Mouse (Mus musculus) adrenal gland, adult 8-10 months (tissue): ENCODE measurements around the gene Gm20547. TPM values are rescaled to one million over a fixed set of nuclear protein-coding genes. Genes with fewer than 3 reads are reported as not detected.
"Not testable (repeated sequence)": the region's sequence is repeated elsewhere in the genome, so short reads cannot be mapped to it uniquely, and the experiment has no call there.

Experiments
- DNase-seq: peaks from one replicate; pipeline ENCODE4 v3.0.0; 2022
- total RNA-seq, 4 experiments: library from RNA; stranded (reverse); gene quantifications; 2 replicates each; pipeline ENCODE4 v1.2.4; 2022

Gm20547 gene
- under 1 TPM in 1 of 4 experiments, not detected in 3; 0.89 TPM for total RNA-seq

DNA sequence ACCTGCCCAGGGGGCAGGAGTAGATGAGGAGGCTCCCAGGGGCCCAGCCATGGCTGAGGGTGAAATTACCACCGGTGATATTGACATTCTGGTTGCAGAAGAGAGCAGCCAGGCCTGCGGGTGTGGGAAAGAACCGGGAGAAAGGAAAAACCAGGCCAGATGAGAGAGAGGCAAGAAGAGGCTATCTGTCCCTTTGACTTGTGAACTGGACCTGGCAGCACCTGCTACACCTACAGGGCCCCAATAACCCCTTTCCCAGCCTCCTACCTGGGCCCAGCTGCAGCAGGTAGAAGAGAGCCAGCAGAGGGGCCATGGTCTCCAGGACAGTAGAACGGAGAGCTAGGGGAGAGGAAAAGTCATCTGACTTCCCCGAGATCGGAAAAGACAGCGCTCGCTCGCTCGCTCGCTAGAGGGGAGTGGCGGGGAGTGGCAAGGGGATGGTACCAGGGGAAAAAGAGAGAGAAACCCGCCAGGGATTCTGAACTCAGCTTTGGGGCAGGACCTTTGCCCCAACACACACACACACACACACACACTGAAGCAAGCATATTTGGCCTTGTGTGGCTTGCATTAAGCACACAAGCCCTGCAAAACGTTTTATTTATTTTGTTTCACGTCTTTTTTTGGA, at the start of gene Gm20547:
Gene Gm20547 (minus strand): TSS at position 360 of the 628 bp plus-strand sequence.
- DNase-seq: no peak

DNA sequence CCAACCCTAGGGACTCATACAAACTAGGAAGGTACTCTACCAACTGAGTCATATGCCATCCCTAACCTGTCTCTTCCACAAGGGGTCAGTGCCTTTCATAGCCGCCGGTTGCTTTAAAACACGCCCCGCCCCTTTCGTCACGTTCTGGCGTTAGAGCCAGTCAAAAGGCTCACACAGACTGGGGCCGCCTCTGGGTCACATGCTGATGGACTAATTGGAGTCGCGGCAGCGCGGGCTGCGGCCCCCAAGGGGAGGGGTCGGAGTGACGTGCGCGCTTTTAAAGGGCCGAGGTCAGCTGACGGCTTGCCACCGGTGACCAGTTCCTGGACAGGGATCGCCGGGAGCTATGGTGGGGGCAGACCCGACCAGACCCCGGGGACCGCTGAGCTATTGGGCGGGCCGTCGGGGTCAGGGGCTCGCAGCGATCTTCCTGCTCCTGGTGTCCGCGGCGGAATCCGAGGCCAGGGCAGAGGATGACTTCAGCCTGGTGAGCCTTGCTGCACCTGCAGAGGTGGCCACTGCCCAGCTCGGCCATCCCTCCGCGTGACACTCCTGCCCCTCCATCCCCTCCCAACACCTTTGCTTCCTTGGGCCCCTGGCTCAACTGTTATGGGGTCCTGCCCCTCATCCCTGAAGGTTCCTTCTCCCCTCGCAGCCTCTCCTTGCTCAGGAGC, 49.4 kb upstream of the Gm20547 start, which contains the start of gene Neu1:
Gene Neu1 (plus strand): TSS at position 193 of the 674 bp plus-strand sequence.
- peak; percentile 99 for DNase-seq

DNA sequence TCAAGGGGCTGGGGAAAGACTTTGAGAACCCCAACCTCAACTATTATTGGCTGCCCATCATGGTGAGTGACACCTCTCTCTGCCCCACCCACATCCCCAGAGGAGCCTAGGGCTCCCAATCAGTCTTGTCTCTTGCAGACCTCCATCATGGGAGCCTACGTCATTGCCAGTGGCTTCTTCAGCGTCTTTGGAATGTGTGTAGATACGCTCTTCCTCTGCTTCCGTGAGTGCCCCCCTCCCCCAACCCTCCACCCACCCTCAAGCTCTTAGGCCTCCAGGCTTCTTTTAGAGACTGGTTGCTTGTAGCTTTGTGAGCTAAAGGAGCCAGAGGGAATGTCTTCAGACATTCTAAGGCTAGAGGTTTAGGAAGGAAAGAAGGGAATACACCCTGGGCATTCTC, 47.0 kb upstream of the Gm20547 start:
- DNase-seq: no peak

DNA sequence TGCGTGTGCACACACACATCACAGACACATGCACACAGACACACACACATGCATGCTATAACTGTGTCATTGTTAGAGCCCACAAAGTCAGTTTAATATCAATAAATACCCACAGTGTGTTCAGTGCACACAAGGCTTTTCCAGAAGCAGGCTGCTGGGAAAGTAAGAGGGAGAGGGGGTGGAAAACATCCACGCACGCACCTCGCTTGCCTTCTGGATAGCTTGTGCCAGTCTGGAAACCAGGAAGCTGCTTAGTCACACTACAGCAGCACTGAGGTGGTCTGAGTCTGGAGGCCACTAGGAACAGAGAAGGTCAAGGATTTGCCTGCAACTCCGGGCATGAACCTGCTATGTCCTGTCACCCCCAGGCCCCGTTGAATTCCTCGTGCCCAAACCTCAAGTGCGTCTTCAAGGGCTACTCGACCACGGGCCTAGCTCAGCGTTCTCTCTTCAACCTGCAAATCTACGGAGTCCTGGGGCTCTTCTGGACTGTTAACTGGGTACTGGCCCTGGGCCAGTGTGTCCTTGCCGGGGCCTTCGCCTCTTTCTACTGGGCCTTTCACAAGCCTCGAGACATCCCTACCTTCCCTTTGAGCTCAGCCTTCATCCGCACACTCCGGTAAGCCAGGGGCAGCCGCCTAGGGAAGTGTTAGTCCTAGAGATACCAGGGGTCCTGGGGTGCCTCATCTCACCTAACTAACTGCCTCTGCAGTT, 45.6 kb upstream of the Gm20547 start:
- no peak for DNase-seq

DNA sequence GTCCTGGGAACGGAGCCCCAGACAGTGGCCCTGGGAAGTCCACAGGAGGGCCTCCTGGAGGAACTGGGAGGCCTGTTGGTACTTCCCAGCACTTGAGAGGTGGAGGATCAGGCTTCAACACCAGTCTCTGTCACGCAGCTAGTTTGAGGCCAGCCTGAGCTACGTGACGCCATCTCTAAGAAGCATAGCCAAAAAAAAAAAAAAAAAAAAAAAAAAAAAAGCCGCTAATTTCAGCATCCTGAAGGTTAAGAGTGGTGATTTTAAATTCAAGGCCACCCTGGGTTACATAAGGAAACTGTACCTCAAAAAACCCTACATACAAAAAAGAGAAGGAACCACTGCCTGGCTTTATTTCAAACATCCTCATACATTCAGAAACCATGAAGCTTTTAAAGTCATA, 42.4 kb upstream of the Gm20547 start:
- no peak for DNase-seq

DNA sequence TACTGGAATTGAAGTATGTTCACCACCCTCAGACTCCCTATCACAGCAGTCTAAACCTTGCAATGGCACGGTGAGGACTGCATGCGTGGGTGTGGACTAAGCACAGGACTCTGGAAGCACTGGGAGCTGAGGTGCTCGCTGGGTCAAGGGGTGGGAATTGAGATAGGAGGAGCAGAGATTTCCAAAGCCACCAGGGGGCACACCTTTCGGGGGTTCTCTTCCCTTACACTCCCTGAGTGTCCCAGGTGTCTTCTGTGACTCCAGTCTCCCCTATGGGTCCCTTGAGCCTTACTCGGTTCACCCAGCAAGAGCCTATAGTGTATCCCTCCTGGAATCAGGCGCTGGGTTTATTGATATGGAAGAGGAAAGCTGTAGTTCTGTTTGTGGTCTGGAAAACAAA, 41.1 kb upstream of the Gm20547 start:
- no peak for DNase-seq

DNA sequence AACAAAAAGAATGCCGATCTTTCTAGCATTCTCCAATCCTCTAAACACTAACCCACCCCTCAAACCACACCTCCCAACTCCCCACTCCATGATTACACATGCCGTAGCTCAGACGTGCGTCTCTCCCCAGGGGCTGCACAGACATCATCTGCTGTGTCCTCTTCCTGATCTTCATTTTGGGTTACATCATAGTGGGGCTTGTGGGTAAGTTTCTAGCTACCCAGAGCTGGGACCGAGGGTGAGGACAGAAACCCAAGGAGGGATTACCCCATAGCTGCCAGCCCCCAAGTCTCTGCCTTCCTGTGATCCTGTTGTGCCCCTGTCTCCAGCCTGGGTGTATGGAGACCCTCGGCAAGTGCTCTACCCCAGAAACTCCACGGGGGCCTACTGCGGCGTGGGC, 35.3 kb upstream of the Gm20547 start:
- DNase-seq: no peak

DNA sequence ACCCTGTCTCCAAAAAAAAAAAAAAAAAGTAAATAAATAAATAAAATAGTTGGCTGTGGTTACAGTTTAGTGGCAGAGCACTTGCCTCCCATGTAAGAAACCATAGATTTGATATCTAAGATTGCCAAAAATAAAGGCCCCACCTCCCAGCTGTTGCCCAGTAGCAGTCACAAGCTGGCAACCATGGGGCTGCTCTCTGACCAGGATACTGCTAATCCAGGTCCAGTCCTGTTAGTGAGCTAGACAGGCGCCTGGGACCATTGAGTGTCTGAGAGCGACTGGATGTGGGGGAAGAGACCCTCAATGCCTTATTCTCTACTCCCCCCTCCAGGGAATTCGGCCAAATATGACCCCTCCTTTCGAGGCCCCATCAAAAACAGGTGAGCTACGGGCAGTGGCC, 34.5 kb upstream of the Gm20547 start:
- DNase-seq: no peak

DNA sequence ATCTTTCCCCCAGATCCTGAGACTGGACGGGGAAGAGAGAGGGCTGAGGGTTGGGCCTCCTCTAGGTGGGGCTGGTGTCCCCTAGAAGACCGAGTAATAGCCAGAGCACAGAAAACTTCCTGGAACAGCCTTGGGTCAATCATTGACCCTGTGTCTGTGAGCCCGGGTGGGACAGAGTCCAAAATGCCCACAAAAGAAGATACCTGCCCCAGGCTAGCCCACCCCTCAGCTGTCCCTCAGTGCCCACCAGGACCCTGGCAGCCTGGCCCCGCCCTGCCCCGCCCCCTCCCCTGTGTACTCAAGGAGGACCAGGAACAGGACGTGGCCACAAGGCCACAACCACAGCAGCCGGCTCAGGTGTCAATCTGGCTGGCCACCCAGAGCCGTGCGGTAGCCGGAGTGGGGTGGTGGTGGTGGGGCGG, 33.6 kb upstream of the Gm20547 start:
- DNase-seq: no peak

DNA sequence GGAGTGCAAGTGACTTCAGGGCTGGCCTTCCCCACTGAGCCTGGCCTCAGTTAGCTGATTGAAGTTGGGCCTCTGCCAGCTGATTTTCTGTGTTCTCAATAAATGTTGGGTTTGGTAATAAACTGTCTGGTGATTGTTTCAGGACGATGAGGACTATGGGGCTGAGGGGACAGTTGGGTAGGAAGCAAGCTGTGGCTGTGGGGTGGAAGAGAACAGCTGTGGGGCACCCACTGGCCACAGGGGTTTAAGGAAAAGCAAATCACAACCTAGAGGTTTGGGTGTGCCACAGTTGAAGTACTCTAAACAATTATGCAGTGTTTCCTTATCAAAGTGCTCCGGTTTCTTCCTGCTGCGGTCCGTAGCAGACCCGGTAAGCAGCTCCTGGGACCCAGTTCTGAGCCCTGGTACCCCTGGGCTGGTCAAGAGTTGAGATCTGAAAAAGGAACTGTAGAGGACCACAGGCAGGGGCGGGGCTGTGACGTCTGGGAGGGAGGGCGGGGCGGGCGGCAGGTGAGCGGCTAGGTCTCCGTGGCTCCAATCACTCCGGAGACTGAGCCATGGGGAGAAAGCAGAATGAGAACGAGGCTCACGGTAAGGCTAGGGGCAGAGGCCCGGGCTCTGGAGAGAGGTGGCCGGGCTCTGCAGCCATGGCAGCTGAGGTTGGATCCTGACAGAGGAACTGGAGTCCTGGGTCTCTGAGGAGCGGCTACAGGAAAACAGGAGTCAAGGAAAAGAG, 32.3 kb upstream of the Gm20547 start, which contains the start of gene Slc44a4:
Gene Slc44a4 (plus strand): TSS at position 537 of the 736 bp plus-strand sequence.
- DNase-seq: no peak

DNA sequence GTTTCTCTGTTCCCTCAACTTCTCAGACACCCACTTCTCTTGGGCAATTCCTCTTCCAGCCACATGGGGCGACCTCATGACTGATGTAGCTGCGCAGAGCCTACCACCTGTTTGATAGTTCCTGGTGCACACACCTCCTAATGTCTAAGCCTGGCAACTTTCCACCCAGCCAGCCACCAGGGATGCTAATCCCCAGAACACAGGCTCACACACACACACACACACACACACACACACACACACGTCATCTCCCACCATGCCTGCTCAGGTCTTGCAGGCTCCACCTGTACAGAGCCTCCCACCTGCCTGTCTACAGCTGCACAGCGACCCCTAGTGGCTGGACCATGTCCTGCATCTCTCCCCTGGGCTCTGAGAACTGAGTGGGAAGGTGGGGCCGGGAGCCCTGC, 30.1 kb upstream of the Gm20547 start:
- no peak for DNase-seq

DNA sequence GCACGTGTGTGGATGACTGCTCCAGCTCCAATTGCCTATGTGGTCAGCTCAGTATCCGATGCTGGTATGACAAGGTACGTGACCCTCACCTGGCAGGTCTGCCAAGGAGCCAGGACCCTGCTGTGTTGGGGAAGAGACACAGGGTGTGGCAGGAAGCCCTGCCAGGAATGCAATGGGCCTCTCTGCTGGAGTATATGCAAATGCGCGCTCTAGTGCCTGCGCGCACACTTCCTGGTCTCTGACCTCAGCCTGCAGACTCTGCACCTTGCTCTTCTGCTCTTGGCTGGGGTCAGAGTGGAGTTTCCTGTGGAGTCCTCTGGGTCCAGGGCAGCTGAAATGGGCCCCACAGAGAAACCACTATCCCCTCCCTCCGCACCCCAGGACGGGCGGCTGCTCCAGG, 29.1 kb upstream of the Gm20547 start:
- no peak for DNase-seq

DNA sequence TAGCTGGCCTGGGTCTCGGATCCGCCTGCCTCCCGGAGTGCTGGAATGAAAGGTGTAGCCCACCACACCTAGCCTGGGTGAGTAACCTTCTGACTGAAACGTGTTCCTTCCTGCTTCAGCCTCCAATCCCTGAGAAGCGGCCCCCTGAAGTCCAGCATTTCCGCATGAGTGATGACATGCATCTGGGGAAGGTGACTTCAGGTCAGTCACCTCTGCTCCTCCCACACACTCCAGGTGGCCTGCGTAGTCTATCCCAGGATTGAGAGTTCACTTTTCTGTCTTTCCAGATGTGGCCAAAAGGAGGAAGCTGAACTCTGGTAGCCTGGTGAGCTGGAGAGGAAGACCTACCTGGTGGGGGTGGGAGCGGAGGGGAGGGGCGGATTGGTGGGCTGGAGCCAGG, 21.1 kb upstream of the Gm20547 start:
- DNase-seq: no peak

DNA sequence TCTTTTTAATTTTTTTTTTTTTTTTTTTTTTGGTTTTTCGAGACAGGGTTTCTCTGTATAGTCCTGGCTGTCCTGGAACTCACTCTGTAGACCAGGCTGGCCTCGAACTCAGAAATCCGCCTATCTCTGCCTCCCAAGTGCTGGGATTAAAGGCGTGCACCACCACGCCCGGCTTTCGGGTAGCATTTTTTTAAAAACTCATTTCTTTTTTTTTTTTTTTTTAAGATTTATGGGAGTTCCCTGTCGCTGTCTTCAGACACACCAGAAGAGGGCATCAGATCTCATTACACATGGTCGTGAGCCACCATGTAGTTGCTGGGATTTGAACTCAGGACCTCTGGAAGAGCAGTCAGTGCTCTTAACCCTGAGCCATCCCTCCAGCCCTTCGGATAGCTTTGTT, 20.1 kb upstream of the Gm20547 start:
- not testable (repeated sequence) for DNase-seq

DNA sequence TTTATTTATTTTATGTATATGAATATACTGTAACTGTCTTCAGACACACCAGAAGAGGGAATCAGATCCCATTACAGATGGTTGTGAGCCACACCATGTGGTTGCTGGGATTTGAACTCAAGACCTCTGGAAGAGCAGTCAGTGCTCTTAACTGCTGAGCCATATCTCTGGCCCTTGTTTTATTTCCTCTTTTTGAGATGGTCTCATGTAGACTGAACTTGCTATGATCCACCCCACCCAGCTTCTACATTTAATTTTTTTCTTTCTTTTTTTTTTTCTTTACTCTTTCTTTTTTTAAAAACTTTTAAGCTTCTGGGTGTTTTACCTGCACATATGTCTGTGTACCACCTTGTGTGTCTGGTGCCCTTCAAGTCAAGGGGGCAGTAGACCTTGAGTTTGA, 19.0 kb upstream of the Gm20547 start:
- DNase-seq: not testable (repeated sequence)

DNA sequence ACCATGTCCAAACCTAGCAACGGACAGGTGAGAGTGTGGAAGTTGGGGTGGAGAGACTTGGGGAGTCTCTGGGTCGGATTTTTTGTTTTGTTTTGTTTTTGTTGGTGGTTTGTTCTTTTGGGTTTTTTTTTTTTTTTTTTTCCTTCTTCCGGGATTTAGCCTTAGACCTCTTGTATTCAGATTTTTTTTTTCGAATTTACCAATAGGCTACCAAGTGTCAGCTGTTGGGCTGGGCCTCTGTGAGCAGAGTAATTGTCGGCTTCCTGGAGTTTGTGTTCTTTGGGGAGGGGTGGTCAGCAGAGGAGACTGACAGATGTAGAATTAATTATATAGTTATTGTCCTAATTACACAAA, 18.0 kb upstream of the Gm20547 start:
- no peak for DNase-seq

DNA sequence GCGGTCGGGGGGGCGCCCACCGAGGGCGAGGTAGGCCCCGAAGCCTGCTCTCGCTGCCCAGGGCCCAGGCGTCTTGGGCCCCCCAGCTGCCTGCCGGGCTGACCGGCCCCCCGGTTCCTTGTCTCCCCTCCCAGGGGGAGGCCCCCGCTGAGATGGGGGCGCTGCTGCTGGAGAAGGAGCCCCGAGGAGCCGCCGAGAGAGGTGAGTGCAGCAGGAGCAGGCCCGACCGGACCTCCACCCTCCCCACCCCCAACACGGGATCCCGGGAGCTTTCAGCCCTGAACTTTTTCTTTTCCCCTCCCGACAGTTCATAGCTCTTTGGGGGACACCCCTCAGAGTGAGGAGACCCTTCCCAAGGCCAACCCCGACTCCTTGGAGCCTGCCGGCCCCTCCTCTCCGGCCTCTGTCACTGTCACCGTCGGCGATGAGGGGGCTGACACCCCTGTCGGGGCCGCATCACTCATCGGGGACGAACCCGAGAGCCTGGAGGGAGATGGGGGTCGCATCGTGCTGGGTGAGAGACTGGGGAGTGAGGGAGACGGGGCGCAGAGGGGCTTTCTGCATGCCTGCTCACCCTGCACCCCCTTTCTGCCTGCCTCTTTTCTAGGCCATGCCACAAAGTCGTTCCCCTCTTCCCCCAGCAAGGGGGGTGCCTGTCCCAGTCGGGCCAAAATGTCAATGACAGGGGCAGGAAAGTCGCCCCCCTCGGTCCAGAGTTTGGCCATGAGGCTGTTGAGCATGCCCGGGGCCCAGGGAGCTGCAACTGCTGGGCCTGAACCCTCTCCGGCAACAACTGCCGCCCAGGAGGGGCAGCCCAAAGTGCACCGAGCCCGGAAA, 17.4 kb upstream of the Gm20547 start:
- DNase-seq: no peak

DNA sequence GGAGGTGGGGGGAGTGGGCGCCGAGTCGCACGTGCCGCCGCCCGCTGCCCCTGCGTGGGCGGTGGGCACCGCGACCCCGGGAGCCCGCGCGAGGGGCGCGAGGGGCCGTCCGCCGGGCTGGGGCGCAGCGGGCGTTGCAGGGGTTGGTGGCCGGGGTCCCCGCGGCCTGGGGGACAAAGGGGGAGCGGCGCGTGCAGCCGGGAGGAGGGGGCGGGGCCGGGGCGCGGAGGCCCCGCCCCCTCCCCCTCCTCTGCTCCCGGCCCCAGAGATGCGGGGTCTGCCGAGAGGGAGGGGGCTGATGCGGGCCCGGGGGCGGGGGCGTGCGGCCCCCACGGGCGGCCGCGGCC, 16.8 kb upstream of the Gm20547 start:
- DNase-seq: no peak

DNA sequence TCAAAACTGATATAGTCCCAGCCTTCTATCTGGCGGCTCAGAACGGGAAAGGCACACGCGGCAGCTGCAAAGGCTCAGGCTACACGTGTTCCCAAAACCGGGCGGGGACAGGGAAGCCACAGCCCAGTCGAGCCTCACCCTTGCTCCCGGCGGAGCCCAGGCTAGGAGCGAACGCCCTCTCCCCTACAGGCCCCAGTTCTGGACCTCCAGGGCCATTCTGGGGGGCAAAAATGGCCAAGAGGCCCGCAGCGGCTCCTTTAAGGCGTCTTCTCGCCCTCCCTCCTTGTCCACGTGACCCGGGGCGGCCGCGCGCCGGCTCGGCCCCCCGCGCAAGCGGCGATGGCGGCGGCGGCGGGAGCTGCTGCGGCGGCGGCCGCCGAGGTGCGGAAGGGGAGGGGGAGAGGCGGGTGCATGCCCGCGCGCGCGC, 16.3 kb upstream of the Gm20547 start, which contains the start of the genes C2 and Ehmt2:
Gene C2 (minus strand): TSS at position 106 of the 427 bp plus-strand sequence.
Gene Ehmt2 (plus strand): TSS at position 310 of the 427 bp plus-strand sequence.
- DNase-seq: peak; percentile 74

DNA sequence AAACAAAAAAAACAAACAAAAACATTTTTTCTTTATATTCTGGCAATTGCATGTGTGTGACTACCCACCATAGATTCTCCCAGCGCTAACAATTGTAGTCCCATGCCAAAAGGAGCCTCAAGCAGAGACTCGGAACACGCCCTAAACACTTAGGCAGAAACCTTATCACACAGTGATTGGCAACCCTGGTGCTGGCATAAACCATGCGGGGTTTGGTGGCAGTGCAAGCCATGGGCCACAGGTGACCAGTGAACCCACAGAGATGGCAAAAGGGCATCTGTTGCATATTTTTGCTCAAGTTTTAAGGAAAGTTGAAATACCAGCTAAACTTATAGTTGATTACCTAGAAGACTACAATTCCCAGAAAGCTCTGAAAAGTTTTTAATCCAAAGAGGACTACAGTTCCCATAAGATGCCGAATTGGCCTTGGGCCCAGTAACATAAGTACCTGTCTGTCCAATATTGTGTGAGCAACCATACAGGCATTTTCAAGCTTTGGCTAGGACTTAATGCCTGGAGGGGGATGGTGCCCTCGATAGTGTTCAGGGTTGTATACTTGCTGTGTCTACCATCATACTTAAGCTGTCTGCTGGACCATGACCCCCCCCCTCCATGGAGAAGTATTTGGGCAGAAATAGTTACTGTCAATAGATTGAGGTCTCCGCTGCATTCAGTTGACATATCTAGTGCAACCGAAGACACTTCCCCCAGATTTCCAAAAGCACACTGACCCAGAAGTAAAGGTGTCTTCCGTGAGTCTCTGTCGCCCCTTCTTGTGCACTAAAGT, 15.7 kb upstream of the Gm20547 start:
- DNase-seq: no peak

DNA sequence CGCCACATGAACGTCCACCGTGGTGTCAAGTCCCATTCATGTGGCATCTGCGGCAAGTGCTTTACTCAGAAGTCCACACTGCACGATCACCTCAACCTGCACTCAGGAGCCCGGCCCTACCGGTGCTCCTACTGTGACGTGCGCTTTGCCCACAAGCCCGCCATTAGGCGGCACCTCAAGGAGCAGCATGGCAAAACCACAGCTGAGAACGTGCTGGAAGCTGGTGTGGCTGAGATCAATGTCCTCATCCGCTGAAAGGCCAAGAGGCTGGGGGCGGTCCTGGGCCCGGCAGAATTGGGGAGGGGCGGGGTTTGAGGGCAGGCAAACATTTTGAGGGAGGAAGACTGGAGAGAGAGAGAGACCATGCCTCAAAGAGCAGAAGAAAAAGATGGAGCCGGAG, 14.5 kb upstream of the Gm20547 start:
- DNase-seq: no peak
